Mouse (Mus musculus): ENCODE data around the gene Cfap161.

GRCm38 (mm10) chr7:83731297-83731696 lies 63.4 kb downstream of the Cfap161 start:
- no peak for TF ChIP-seq CTCF (IDR thresholded peaks at IDR 0.05; ENCODE audit: borderline replicate concordance, extremely low read depth, insufficient read depth, insufficient read length)
- TF ChIP-seq POLR2A (IDR thresholded peaks at IDR 0.05; ENCODE audit: borderline replicate concordance, extremely low read depth, insufficient read depth, insufficient read length, poor library complexity, severe bottlenecking) = no peak

All from brain, embryonic 14.5 days (tissue).